Mouse (Mus musculus): ENCODE measurements around the gene Naga. TPM values are rescaled to one million over a fixed set of nuclear protein-coding genes. Genes with fewer than 3 reads are reported as not detected.
A peak's percentile ranks its signal among the peaks of the same experiment; 100 is the strongest.

Naga gene
- total and polyA plus RNA-seq, 3 experiments = 17.7 to 28.2 (median 18.7) TPM

GRCm38 (mm10) chr15:82339150-82339549 lies 425 bp upstream of the Naga start:
- in situ Hi-C loops (cut with MboI; ENCODE audit: low pct_ligation_motif_present, low pct_unique_long_range_greater_than_20kb, low sequenced_read_pairs) = no loop called here
- Histone ChIP-seq H3K4me1 (ENCODE audit: control insufficient read depth in 1 of 2, insufficient read depth in 2 of 2) (peaks cover 4 to 9% of the 10 kb centered on the region in 2 experiments; a peak in 3 of 4 replicates), H3K9ac (ENCODE audit: insufficient read depth, low read depth) (0 out of 2 replicates have a peak overlapping the region, but pooled peaks have one; percentile 1), H3K9me3 (replicated peaks; ENCODE audit: low read length) (no peaks in the 10 kb centered on the region), H3K27ac (ENCODE audit: insufficient read depth, low read depth) (no peak overlapping the region), H3K36me3 (replicated peaks in 1 of 2; ENCODE audit: control insufficient read depth in 1 of 2, insufficient read depth in 1 of 2, low read length in 1 of 2) (peaks cover 22 to 30% of the 10 kb centered on the region in 2 experiments), H3K79me2 (replicated peaks; ENCODE audit: control insufficient read depth, extremely low read depth, insufficient read depth, poor library complexity, severe bottlenecking) (no peaks in the 10 kb centered on the region), H3K4me2 (ENCODE audit: insufficient read depth, low read depth, poor library complexity, severe bottlenecking) (peak overlapping the region; percentile 79), H3K4me3 (replicated peaks in 1 of 3; ENCODE audit: low read depth in 2 of 3, low read length in 2 of 3, poor library complexity in 1 of 3) (peak overlapping the region; percentile 34 to 78 (median 71)), H3K27me3 (replicated peaks) (peaks cover 27% of the 10 kb centered on the region)
- no peak for DNase-seq (ENCODE audit: extremely low read depth)
- dilution Hi-C loops (cut with MboI; ENCODE audit: extremely low pct_ligation_motif_present, extremely low pct_unique_long_range_greater_than_20kb, low sequenced_read_pairs) = no loop called here
- TF ChIP-seq MAX (IDR thresholded peaks at IDR 0.05; ENCODE audit: low read length) (no peak), SIN3A (IDR thresholded peaks at IDR 0.05; ENCODE audit: low read length) (no peak), EP300 (IDR thresholded peaks at IDR 0.05; ENCODE audit: low read length) (no peak), ZMIZ1 (IDR thresholded peaks at IDR 0.05; ENCODE audit: low read depth, low read length) (no peak), POLR2AphosphoS2 (IDR thresholded peaks at IDR 0.05; ENCODE audit: low read depth, low read length) (no peak), CHD1 (IDR thresholded peaks at IDR 0.05; ENCODE audit: low read depth, low read length) (no peak), JUN (IDR thresholded peaks at IDR 0.05; ENCODE audit: insufficient read depth, low read depth, low read length) (no peak)

- TF ChIP-seq USF1 (IDR thresholded peaks at IDR 0.05; ENCODE audit: low read depth, low read length) = no peak
- no peak for TF ChIP-seq IRF4 (IDR thresholded peaks at IDR 0.05; ENCODE audit: low read depth, low read length)
- no peak for TF ChIP-seq CHD1 (IDR thresholded peaks at IDR 0.05; ENCODE audit: low read depth, low read length)
- TF ChIP-seq ZNF384 (IDR thresholded peaks at IDR 0.05; ENCODE audit: low read depth, low read length) = no peak
- no peak for TF ChIP-seq JUND (conservative IDR thresholded peaks at IDR 0.05; ENCODE audit: low read depth, low read length)
- no peak for TF ChIP-seq MEF2A (IDR thresholded peaks at IDR 0.05; ENCODE audit: borderline replicate concordance, low read depth, low read length)
- no peak for TF ChIP-seq ZMIZ1 (IDR thresholded peaks at IDR 0.05; ENCODE audit: low read depth, low read length)
- TF ChIP-seq MAX (IDR thresholded peaks at IDR 0.05; ENCODE audit: low read length) = no peak
- no peak for TF ChIP-seq MAZ (IDR thresholded peaks at IDR 0.05; ENCODE audit: low read depth, low read length)
- TF ChIP-seq KAT2A (IDR thresholded peaks at IDR 0.05; ENCODE audit: insufficient replicate concordance, low read length) = no peak
- TF ChIP-seq CHD2 (IDR thresholded peaks at IDR 0.05; ENCODE audit: low read length) = no peak
- TF ChIP-seq ZC3H11A (IDR thresholded peaks at IDR 0.05; ENCODE audit: low read depth, low read length) = no peak
- no peak for TF ChIP-seq E2F4 (IDR thresholded peaks at IDR 0.05; ENCODE audit: insufficient replicate concordance, low read depth, low read length)
- no peak for TF ChIP-seq NRF1 (IDR thresholded peaks at IDR 0.05; ENCODE audit: low read depth, low read length)
- TF ChIP-seq RCOR1 (conservative IDR thresholded peaks at IDR 0.05; ENCODE audit: low read depth, low read length) = no peak
- no peak for TF ChIP-seq EP300 (IDR thresholded peaks at IDR 0.05; ENCODE audit: low read length)
Observed at GRCm38 (mm10) chr15:82337875-82338274, 850 bp downstream of the Naga start.

More at GRCm38 (mm10) chr15:82337875-82338274, 850 bp downstream of the Naga start:
- Histone ChIP-seq H3K27ac (ENCODE audit: insufficient read depth, low read depth) (no peak overlapping the region), H3K27me3 (replicated peaks) (peaks cover 20% of the 10 kb centered on the region), H3K36me3 (replicated peaks in 1 of 2; ENCODE audit: control insufficient read depth in 1 of 2, insufficient read depth in 1 of 2, low read length in 1 of 2) (peaks cover 25 to 39% of the 10 kb centered on the region in 2 experiments), H3K4me1 (ENCODE audit: control insufficient read depth in 1 of 2, insufficient read depth in 2 of 2) (peaks cover 4 to 9% of the 10 kb centered on the region in 2 experiments; a peak in 3 of 4 replicates), H3K9me3 (replicated peaks; ENCODE audit: low read length) (no peaks in the 10 kb centered on the region), H3K4me2 (ENCODE audit: insufficient read depth, low read depth, poor library complexity, severe bottlenecking) (peak overlapping the region; percentile 93), H3K9ac (ENCODE audit: insufficient read depth, low read depth) (peak overlapping the region; percentile 89), H3K79me2 (replicated peaks; ENCODE audit: control insufficient read depth, extremely low read depth, insufficient read depth, poor library complexity, severe bottlenecking) (no peaks in the 10 kb centered on the region), H3K4me3 (replicated peaks in 1 of 3; ENCODE audit: low read depth in 2 of 3, low read length in 2 of 3, poor library complexity in 1 of 3) (peak overlapping the region; percentile 71 to 98 (median 78))
- in situ Hi-C loops (cut with MboI; ENCODE audit: low pct_ligation_motif_present, low pct_unique_long_range_greater_than_20kb, low sequenced_read_pairs) = no loop called here
- dilution Hi-C loops (cut with MboI; ENCODE audit: extremely low pct_ligation_motif_present, extremely low pct_unique_long_range_greater_than_20kb, low sequenced_read_pairs) = no loop called here
- DNase-seq (ENCODE audit: extremely low read depth) = no peak
